Mouse (Mus musculus) CH12.LX (cell line): Measurements from ENCODE around the gene Sema3a. TPM values are rescaled to one million over a fixed set of nuclear protein-coding genes. Genes with fewer than 3 reads are reported as not detected.

Experiments used
- DNase-seq: peaks from one replicate; pipeline ENCODE4 v3.0.0-alpha.2; 2013; ENCODE audit errors: extremely low read depth
- H3K27ac ChIP-seq: 2 replicates; pipeline ENCODE4 v1.5.1; 2012; ENCODE audit warnings: low read depth, mild to moderate bottlenecking, control low read depth, moderate library complexity; ENCODE audit not compliant: insufficient read depth
- H3K27me3 ChIP-seq: replicated peaks from 2 replicates; pipeline ENCODE3; 2012; ENCODE audit warnings: inconsistent platforms
- H3K36me3 ChIP-seq, 2 experiments: replicated peaks in 1 of 2; 2 replicates each; pipeline versions ENCODE3 to v1.6.1; 2012; ENCODE audit warnings: inconsistent platforms in 1 of 2, low read length in 1 of 2, mild to moderate bottlenecking in 1 of 2, mixed read lengths in 1 of 2, moderate library complexity in 1 of 2; ENCODE audit not compliant: control insufficient read depth in 1 of 2, insufficient read depth in 1 of 2
- H3K4me1 ChIP-seq, 2 experiments: 2 replicates each; pipeline ENCODE4 v1.6.1; 2012; ENCODE audit warnings: inconsistent platforms in 1 of 2, moderate library complexity in 1 of 2; ENCODE audit not compliant: insufficient read depth in 2 of 2, control insufficient read depth in 1 of 2
- H3K4me2 ChIP-seq: 2 replicates; pipeline ENCODE4 v1.6.1; 2012; ENCODE audit warnings: low read depth, mild to moderate bottlenecking, control low read depth; ENCODE audit not compliant: poor library complexity, insufficient read depth, severe bottlenecking
- H3K4me3 ChIP-seq, 3 experiments: fragments of 150-350 bp in 1 of 3; sonication (generic) in 1 of 3; replicated peaks in 1 of 3; 2 replicates each; pipeline versions ENCODE3 to v1.5.1; 2011 to 2012; ENCODE audit warnings: low read depth in 2 of 3, low read length in 2 of 3, mild to moderate bottlenecking in 2 of 3, moderate library complexity in 2 of 3, control low read depth in 1 of 3, improper control_type of control experiment in 1 of 3, inconsistent platforms in 1 of 3, mixed read lengths in 1 of 3; ENCODE audit not compliant: poor library complexity in 1 of 3
- H3K79me2 ChIP-seq: replicated peaks from 2 replicates; pipeline ENCODE4 v1.6.1; 2012; ENCODE audit warnings: mild to moderate bottlenecking, moderate library complexity; ENCODE audit not compliant: control insufficient read depth, poor library complexity, insufficient read depth, severe bottlenecking; ENCODE audit errors: extremely low read depth
- H3K9ac ChIP-seq: 2 replicates; pipeline ENCODE4 v1.6.1; 2012; ENCODE audit warnings: low read depth, mild to moderate bottlenecking, control low read depth, moderate library complexity; ENCODE audit not compliant: insufficient read depth
- H3K9me3 ChIP-seq: replicated peaks from 2 replicates; pipeline ENCODE3; 2012; ENCODE audit warnings: low read length, inconsistent platforms, mixed read lengths
- CHD2 ChIP-seq: IDR thresholded peaks from 2 replicates; pipeline ENCODE4 v1.6.1; 2011; ENCODE audit warnings: low read length, improper control_type of control experiment
- E2F4 ChIP-seq: IDR thresholded peaks from 2 replicates; pipeline ENCODE4 v1.6.1; 2011; ENCODE audit warnings: low read depth, low read length, improper control_type of control experiment; ENCODE audit not compliant: insufficient replicate concordance
- ELF1 ChIP-seq: IDR thresholded peaks from 2 replicates; pipeline ENCODE4 v1.6.1; 2014; ENCODE audit warnings: low read depth, mild to moderate bottlenecking, inconsistent platforms, low read length, improper control_type of control experiment
- ETS1 ChIP-seq: conservative IDR thresholded peaks from 2 replicates; pipeline ENCODE4 v1.6.1; 2012; ENCODE audit warnings: low read depth, mild to moderate bottlenecking, inconsistent platforms, low read length, improper control_type of control experiment, moderate library complexity
- MAFK ChIP-seq: IDR thresholded peaks from 2 replicates; pipeline ENCODE4 v1.6.1; 2011; ENCODE audit warnings: low read length, improper control_type of control experiment; ENCODE audit not compliant: insufficient replicate concordance
- MAX ChIP-seq: IDR thresholded peaks from 2 replicates; pipeline ENCODE4 v1.6.1; 2011; ENCODE audit warnings: low read length, improper control_type of control experiment
- MXI1 ChIP-seq: IDR thresholded peaks from 2 replicates; pipeline ENCODE4 v1.6.1; 2011; ENCODE audit warnings: mild to moderate bottlenecking, low read depth, low read length, improper control_type of control experiment
- MYC ChIP-seq: IDR thresholded peaks from 2 replicates; pipeline ENCODE4 v1.6.1; 2011; ENCODE audit warnings: low read depth, mild to moderate bottlenecking, improper control_type of control experiment, low read length
- NELFE ChIP-seq: IDR thresholded peaks from 2 replicates; pipeline ENCODE4 v1.6.1; 2011; ENCODE audit warnings: low read depth, low read length, improper control_type of control experiment
- NRF1 ChIP-seq: IDR thresholded peaks from 2 replicates; pipeline ENCODE4 v1.6.1; 2014; ENCODE audit warnings: low read depth, mild to moderate bottlenecking, inconsistent platforms, low read length, improper control_type of control experiment, moderate library complexity
- RCOR1 ChIP-seq: conservative IDR thresholded peaks from 2 replicates; pipeline ENCODE4 v1.6.1; 2012; ENCODE audit warnings: low read depth, mild to moderate bottlenecking, inconsistent platforms, low read length, improper control_type of control experiment
- SIN3A ChIP-seq: IDR thresholded peaks from 2 replicates; pipeline ENCODE4 v1.6.1; 2012; ENCODE audit warnings: low read length, improper control_type of control experiment, inconsistent platforms
- TCF12 ChIP-seq: IDR thresholded peaks from 2 replicates; pipeline ENCODE4 v1.6.1; 2014; ENCODE audit warnings: low read depth, mild to moderate bottlenecking, inconsistent platforms, low read length, improper control_type of control experiment
- UBTF ChIP-seq: IDR thresholded peaks from 2 replicates; pipeline ENCODE4 v1.6.1; 2012; ENCODE audit warnings: low read depth, mild to moderate bottlenecking, inconsistent platforms, low read length, improper control_type of control experiment, moderate library complexity
- USF1 ChIP-seq: IDR thresholded peaks from 2 replicates; pipeline ENCODE4 v1.6.1; 2014; ENCODE audit warnings: low read depth, mild to moderate bottlenecking, inconsistent platforms, low read length, improper control_type of control experiment
- USF2 ChIP-seq: conservative IDR thresholded peaks from 2 replicates; pipeline ENCODE4 v1.6.1; 2011; ENCODE audit warnings: low read depth, low read length, improper control_type of control experiment
- ZNF384 ChIP-seq: IDR thresholded peaks from 2 replicates; pipeline ENCODE4 v1.6.1; 2012; ENCODE audit warnings: low read depth, low read length, improper control_type of control experiment, inconsistent platforms
- dilution Hi-C: fragments of 300-500 bp; cut with MboI; formaldehyde crosslinking; loops from 2 replicates; pipeline ENCODE4 v1.14.3; 2020; ENCODE audit warnings: low sequenced_read_pairs; ENCODE audit not compliant: extremely low pct_unique_long_range_greater_than_20kb, extremely low pct_ligation_motif_present
- in situ Hi-C: fragments of 300-500 bp; cut with MboI; formaldehyde crosslinking; loops from 3 replicates; pipeline ENCODE4 v1.14.3; 2019; ENCODE audit warnings: low sequenced_read_pairs, low pct_ligation_motif_present, low pct_unique_long_range_greater_than_20kb, mixed read lengths
- polyA plus RNA-seq: library from polyadenylated mRNA; unstranded; fragments of >175 nt; gene quantifications from 2 replicates; pipeline ENCODE4 v1.2.1, GENCODE M21; 2012; ENCODE audit warnings: low read depth; ENCODE audit not compliant: insufficient read length
- total RNA-seq, 2 experiments: library from RNA; depleted of rRNA; stranded (reverse); fragments of 300-350 nt in 1 of 2; fragments of >200 nt in 1 of 2; gene quantifications; 2 replicates each; pipeline ENCODE4 v1.2.3; 2012 to 2014

Gene Sema3a
- total and polyA plus RNA-seq, 3 experiments: not detected

- H3K9ac ChIP-seq: no peak overlapping the region
- TF ChIP-seq SIN3A: no peak
- no peak for TF ChIP-seq ETS1
- TF ChIP-seq NELFE: no peak
- TF ChIP-seq MAX: no peak
- TF ChIP-seq USF2: no peak
- no peak for TF ChIP-seq CHD2
- TF ChIP-seq TCF12: no peak
- TF ChIP-seq MAFK: no peak
- no peak for TF ChIP-seq USF1
- TF ChIP-seq ELF1: no peak
- no peak for TF ChIP-seq UBTF
- TF ChIP-seq ZNF384: no peak
- no peak for TF ChIP-seq E2F4
- TF ChIP-seq NRF1: no peak
- TF ChIP-seq RCOR1: no peak
- no peak for TF ChIP-seq MXI1
- H3K9me3 ChIP-seq: peaks cover 15% of the 10 kb centered on the region
- no peak overlapping the region for H3K4me2 ChIP-seq
- H3K4me3 ChIP-seq: no peak overlapping the region
- no peaks in the 10 kb centered on the region for H3K79me2 ChIP-seq
- no peaks in the 10 kb centered on the region for H3K27me3 ChIP-seq
- H3K36me3 ChIP-seq: no peaks in the 10 kb centered on the region
- DNase-seq: no peak
- no peaks in the 10 kb centered on the region for H3K4me1 ChIP-seq
- dilution Hi-C loops (no loop called here), in situ Hi-C loops (no loop called here)
- no peak overlapping the region for H3K27ac ChIP-seq
These were observed 303.5 kb downstream of the Sema3a start for GRCm38 (mm10) chr5:13428702-13429101.

- Histone ChIP-seq H3K79me2 (no peaks in the 10 kb centered on the region), H3K9me3 (peaks cover 10% of the 10 kb centered on the region), H3K9ac (no peak overlapping the region), H3K27ac (no peak overlapping the region), H3K4me1 (no peaks in the 10 kb centered on the region), H3K36me3 (no peaks in the 10 kb centered on the region), H3K4me2 (no peak overlapping the region)
- no peak for DNase-seq
- in situ Hi-C loops (no loop called here), dilution Hi-C loops (no loop called here)
- TF ChIP-seq MYC: no peak
- TF ChIP-seq, all 38 proteins: peak for 0
- no peak overlapping the region for H3K4me3 ChIP-seq
- no peaks in the 10 kb centered on the region for H3K27me3 ChIP-seq
These were observed 306.6 kb downstream of the Sema3a start for GRCm38 (mm10) chr5:13431827-13432226.
